Mouse (Mus musculus) urinary bladder, postnatal 4 days (tissue): ENCODE measurements around the gene Qrich1.

Experiments
- DNase-seq, 2 experiments: peaks; one replicate each; pipeline ENCODE4 v3.0.0; 2021 to 2022; ENCODE audit warnings: low spot score in 2 of 2

Qrich1 gene

GRCm38 (mm10) chr9:108563671-108564070 is 47.1 kb downstream of the Qrich1 start:
- no peak for DNase-seq

- no peak for DNase-seq
Observed at GRCm38 (mm10) chr9:108564131-108564530, 47.5 kb downstream of the Qrich1 start.

- DNase-seq: no peak
Observed at GRCm38 (mm10) chr9:108565881-108566814, 49.5 kb downstream of the Qrich1 start.

- peak; percentile 91 to 95 for DNase-seq
Observed at GRCm38 (mm10) chr9:108566815-108567776, 50.5 kb downstream of the Qrich1 start, which contains the start of gene Ndufaf3. Gene Ndufaf3 (minus strand): TSS chr9:108567434.

GRCm38 (mm10) chr9:108567931-108568419 is 51.4 kb downstream of the Qrich1 start:
- DNase-seq: no peak

- DNase-seq: no peak
Observed at GRCm38 (mm10) chr9:108568511-108568921, 51.9 kb downstream of the Qrich1 start.

GRCm38 (mm10) chr9:108569381-108570206 is 53.0 kb downstream of the Qrich1 start, which contains the start of gene Dalrd3:
Gene Dalrd3 (plus strand): TSS chr9:108569886.
- DNase-seq: peak; percentile 86 to 90

GRCm38 (mm10) chr9:108570207-108570896 is 53.7 kb downstream of the Qrich1 start:
- peak; percentile 62 to 86 for DNase-seq

GRCm38 (mm10) chr9:108571401-108571973 is 54.9 kb downstream of the Qrich1 start:
- no peak for DNase-seq

- DNase-seq: no peak
Observed at GRCm38 (mm10) chr9:108572321-108572720, 55.7 kb downstream of the Qrich1 start.

GRCm38 (mm10) chr9:108573774-108574690 is 57.4 kb downstream of the Qrich1 start:
- DNase-seq: peak; percentile 58 to 79

- DNase-seq: no peak
Observed at GRCm38 (mm10) chr9:108574921-108575320, 58.3 kb downstream of the Qrich1 start.

GRCm38 (mm10) chr9:108575321-108576297 is 59.0 kb downstream of the Qrich1 start:
- DNase-seq: no peak

GRCm38 (mm10) chr9:108577025-108577424 is 60.4 kb downstream of the Qrich1 start:
- DNase-seq: no peak

- peak; percentile 52 to 74 for DNase-seq
Observed at GRCm38 (mm10) chr9:108577934-108578544, 61.4 kb downstream of the Qrich1 start.

- DNase-seq: peak; percentile 93 to 94
Observed at GRCm38 (mm10) chr9:108578545-108579343, 62.1 kb downstream of the Qrich1 start, which contains the start of gene Wdr6. Gene Wdr6 (minus strand): TSS chr9:108578739.
